Mouse (Mus musculus) ES-Bruce4 (cell line): ENCODE measurements around the gene Myadm. TPM values are rescaled to one million over a fixed set of nuclear protein-coding genes. Genes with fewer than 3 reads are reported as not detected.
A peak's percentile ranks its signal among the peaks of the same experiment; 100 is the strongest.

Experiments used
- H3K27ac ChIP-seq: 2 replicates; pipeline ENCODE4 v1.5.1; 2012; ENCODE audit warnings: low read length, inconsistent platforms; ENCODE audit not compliant: insufficient read depth
- H3K27me3 ChIP-seq: 2 replicates; pipeline ENCODE4 v1.6.1; 2012; ENCODE audit warnings: mild to moderate bottlenecking, low read length, inconsistent platforms; ENCODE audit not compliant: control insufficient read depth, poor library complexity, insufficient read depth, severe bottlenecking
- H3K36me3 ChIP-seq: 2 replicates; pipeline ENCODE4 v1.6.1; 2012; ENCODE audit warnings: inconsistent platforms, mild to moderate bottlenecking, low read length, moderate library complexity; ENCODE audit not compliant: control insufficient read depth, poor library complexity, insufficient read depth, severe bottlenecking
- H3K4me1 ChIP-seq: one replicate; pipeline ENCODE4 v1.8.1; 2011; ENCODE audit warnings: low read length; ENCODE audit not compliant: control insufficient read depth, insufficient read depth
- H3K4me3 ChIP-seq: 2 replicates; pipeline ENCODE4 v1.5.1; 2011; ENCODE audit warnings: low read depth, mild to moderate bottlenecking, low read length
- H3K9ac ChIP-seq: 2 replicates; pipeline ENCODE4 v1.6.1; 2012; ENCODE audit warnings: low read depth, mild to moderate bottlenecking, inconsistent platforms; ENCODE audit not compliant: poor library complexity, severe bottlenecking
- H3K9me3 ChIP-seq: replicated peaks from 2 replicates; pipeline ENCODE4 v1.6.1; 2012; ENCODE audit warnings: mild to moderate bottlenecking, low read length, inconsistent platforms; ENCODE audit not compliant: control insufficient read depth, poor library complexity, insufficient read depth, severe bottlenecking
- CTCF ChIP-seq: IDR thresholded peaks from one replicate; pipeline ENCODE4 v1.8.1; 2011; ENCODE audit warnings: low read depth, low read length
- EP300 ChIP-seq: IDR thresholded peaks from 2 replicates; pipeline ENCODE4 v1.6.1; 2011; ENCODE audit warnings: low read depth, low read length; ENCODE audit not compliant: insufficient read depth
- POLR2A ChIP-seq: IDR thresholded peaks from one replicate; pipeline ENCODE4 v1.8.1; 2011; ENCODE audit warnings: low read length; ENCODE audit not compliant: insufficient read depth
- polyA plus RNA-seq: library from polyadenylated mRNA; stranded (reverse); fragments of >200 nt; gene quantifications from 2 replicates; pipeline ENCODE4 v1.2.4, GENCODE M21; 2011; ENCODE audit warnings: low read depth; ENCODE audit not compliant: missing spikeins, insufficient read depth, insufficient read length

Gene Myadm
- polyA plus RNA-seq, 1 experiment, result 214 TPM

DNA sequence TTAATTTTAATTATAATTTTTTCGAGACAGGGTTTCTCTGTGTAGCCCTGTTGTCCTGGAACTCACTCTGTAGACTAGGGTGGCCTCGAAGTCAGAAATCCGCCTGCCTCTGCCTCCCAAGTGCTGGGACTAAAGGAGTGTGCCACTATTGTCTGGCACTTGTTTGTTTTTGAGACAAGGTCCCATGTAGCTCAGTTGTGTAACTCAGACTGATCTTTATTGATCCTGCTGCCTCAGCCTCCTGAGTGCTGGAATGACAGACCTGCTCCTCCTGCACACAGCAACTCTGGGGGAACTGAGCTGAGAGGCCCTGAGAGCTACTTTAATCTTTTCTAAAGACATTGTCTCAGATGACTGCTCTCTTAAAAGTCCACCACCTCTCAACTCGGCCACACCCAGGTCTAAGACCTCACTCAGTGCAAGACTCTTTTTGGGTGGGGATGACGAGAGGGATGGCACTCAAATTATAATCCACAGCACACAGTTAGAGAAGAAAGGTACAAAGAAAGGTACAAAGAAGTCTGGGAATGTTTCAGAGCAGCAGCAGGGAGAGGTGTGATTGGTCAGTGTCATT is 8.7 kb upstream of the Myadm start:
- no peaks in the 10 kb centered on the region for H3K36me3 ChIP-seq
- H3K9me3 ChIP-seq, result no peaks in the 10 kb centered on the region
- no peak overlapping the region for H3K4me3 ChIP-seq
- H3K27me3 ChIP-seq, result no peaks in the 10 kb centered on the region
- no peak overlapping the region for H3K27ac ChIP-seq
- TF ChIP-seq POLR2A (no peak), CTCF (no peak), EP300 (no peak)
- peaks cover 1% of the 10 kb centered on the region for H3K4me1 ChIP-seq
- no peak overlapping the region for H3K9ac ChIP-seq

DNA sequence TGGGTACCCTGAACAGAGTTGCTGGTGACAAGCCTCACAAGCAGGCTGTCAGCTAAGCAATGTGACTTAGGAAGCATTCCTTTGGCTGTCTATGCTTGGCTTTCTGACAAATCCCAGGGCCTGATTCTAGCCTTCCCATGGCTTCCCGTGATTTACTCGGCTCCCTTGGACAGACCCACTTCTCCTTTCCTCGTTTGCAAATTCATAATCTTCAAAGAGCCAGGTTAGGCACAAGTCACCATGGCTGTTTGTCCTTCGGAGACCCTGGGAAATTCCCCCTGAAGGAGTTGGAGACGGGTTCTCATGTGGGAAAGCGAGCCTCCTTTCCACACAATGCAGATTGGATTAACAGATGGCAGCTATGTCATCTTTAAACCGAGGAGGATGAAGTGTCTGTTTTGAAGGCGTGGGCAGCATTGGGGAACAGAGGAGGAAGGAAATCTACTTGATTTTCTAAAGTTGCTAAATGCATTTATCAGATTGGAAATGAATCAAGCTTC is 8.2 kb upstream of the Myadm start:
- Histone ChIP-seq H3K27ac (no peak overlapping the region), H3K27me3 (no peaks in the 10 kb centered on the region), H3K4me3 (no peak overlapping the region), H3K36me3 (no peaks in the 10 kb centered on the region), H3K4me1 (peaks cover 1% of the 10 kb centered on the region), H3K9ac (no peak overlapping the region), H3K9me3 (no peaks in the 10 kb centered on the region)
- no peak for TF ChIP-seq EP300
- no peak for TF ChIP-seq POLR2A
- TF ChIP-seq CTCF, result no peak

- Histone ChIP-seq H3K36me3 (no peaks in the 10 kb centered on the region), H3K4me3 (no peak overlapping the region), H3K4me1 (peaks cover 1% of the 10 kb centered on the region), H3K9ac (no peak overlapping the region), H3K9me3 (no peaks in the 10 kb centered on the region), H3K27me3 (no peaks in the 10 kb centered on the region), H3K27ac (no peak overlapping the region)
- TF ChIP-seq EP300 (no peak), CTCF (no peak), POLR2A (no peak)
Observed at GRCm38 (mm10) chr7:3281741-3282140, 7.1 kb upstream of the Myadm start.

- no peaks in the 10 kb centered on the region for H3K27me3 ChIP-seq
- peaks cover 1% of the 10 kb centered on the region for H3K4me1 ChIP-seq
- no peak overlapping the region for H3K4me3 ChIP-seq
- H3K9me3 ChIP-seq, result no peaks in the 10 kb centered on the region
- no peaks in the 10 kb centered on the region for H3K36me3 ChIP-seq
- no peak overlapping the region for H3K9ac ChIP-seq
- no peak overlapping the region for H3K27ac ChIP-seq
- no peak for TF ChIP-seq POLR2A
- TF ChIP-seq EP300, result no peak
- no peak for TF ChIP-seq CTCF
Observed at GRCm38 (mm10) chr7:3283081-3283875, 5.6 kb upstream of the Myadm start.

- H3K9ac ChIP-seq, result no peak overlapping the region
- no peaks in the 10 kb centered on the region for H3K36me3 ChIP-seq
- H3K27me3 ChIP-seq, result no peaks in the 10 kb centered on the region
- no peak overlapping the region for H3K27ac ChIP-seq
- TF ChIP-seq EP300 (no peak), CTCF (no peak), POLR2A (no peak)
- H3K4me3 ChIP-seq, result peak overlapping the region; percentile 7; the same call in 1 of the 2 replicates
- no peaks in the 10 kb centered on the region for H3K9me3 ChIP-seq
- peaks cover 1% of the 10 kb centered on the region for H3K4me1 ChIP-seq
Observed at GRCm38 (mm10) chr7:3284604-3285003, 4.3 kb upstream of the Myadm start.

DNA sequence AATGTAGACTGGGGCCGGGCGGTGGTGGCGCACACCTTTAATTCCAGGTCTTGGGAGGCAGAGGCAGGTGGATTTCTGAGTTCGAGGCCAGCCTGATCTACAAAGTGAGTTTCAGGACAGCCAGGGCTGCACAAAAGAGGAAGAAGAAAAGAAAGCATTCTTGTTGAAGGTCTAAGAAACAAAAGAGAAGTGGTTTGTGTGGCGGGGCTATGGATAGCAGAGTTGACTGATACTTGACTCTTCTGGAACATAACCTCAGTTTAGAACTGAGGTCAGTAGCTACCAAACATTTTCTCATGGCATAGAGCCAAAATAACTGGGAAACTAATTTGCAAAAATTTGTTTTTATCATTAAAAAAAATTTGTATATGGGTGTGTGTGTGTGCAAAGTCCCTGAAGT is 2.8 kb upstream of the Myadm start:
- Histone ChIP-seq H3K36me3 (no peaks in the 10 kb centered on the region), H3K9me3 (no peaks in the 10 kb centered on the region), H3K4me1 (no peaks in the 10 kb centered on the region), H3K27ac (no peak overlapping the region), H3K27me3 (no peaks in the 10 kb centered on the region), H3K4me3 (no peak overlapping the region), H3K9ac (no peak overlapping the region)
- no peak for TF ChIP-seq EP300
